Mouse (Mus musculus): ENCODE data around the gene 1700123O20Rik. TPM values are rescaled to one million over a fixed set of nuclear protein-coding genes. Genes with fewer than 3 reads are reported as not detected.

The 1700123O20Rik gene
- polyA plus RNA-seq, 1 experiment from 2014 or later = 89.3 TPM

DNA sequence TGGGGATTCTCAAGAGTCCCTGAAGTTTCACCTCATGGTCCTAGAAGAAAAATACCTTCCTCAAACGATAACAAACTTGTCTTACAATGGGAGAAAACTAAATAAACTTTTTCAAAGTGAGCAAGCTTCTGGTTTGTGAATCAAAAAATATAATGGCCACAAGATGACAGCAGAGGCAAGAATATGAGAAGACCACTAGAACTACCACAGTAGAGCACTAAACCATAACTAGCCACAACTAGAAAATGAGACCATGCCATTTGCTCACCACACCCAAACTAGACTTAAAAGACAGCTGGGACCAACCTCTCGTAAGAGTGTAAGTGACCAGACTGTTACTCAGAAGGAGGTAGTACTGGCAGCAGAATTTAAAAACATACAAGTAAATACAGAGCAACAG, 26.0 kb upstream of the 1700123O20Rik start:
- ATAC-seq (no peak), DNase-seq (ENCODE audit: low spot score) (no peak)
- H3K4me2 ChIP-seq (ENCODE audit: low read length) = no peak overlapping the region
- no peaks in the 10 kb centered on the region for H3K4me1 ChIP-seq (ENCODE audit: control insufficient read depth, insufficient read depth, low read length)
- H3K4me3 ChIP-seq (ENCODE audit: low read depth, low read length) = no peak overlapping the region
- 89% methylated on average over 2 of the region's 2 CpGs for WGBS
- no peak overlapping the region for H3K27ac ChIP-seq (ENCODE audit: low read depth, low read length)
- H3K36me3 ChIP-seq (ENCODE audit: control insufficient read depth, insufficient read depth, low read length) = peaks cover 99% of the 10 kb centered on the region
- no peaks in the 10 kb centered on the region for H3K27me3 ChIP-seq (replicated peaks; ENCODE audit: control insufficient read depth, insufficient read depth, low read length)
- no peak overlapping the region for H3K9ac ChIP-seq (ENCODE audit: low read length)
- H3K9me3 ChIP-seq (replicated peaks; ENCODE audit: control insufficient read depth, low read length) = no peaks in the 10 kb centered on the region

DNA sequence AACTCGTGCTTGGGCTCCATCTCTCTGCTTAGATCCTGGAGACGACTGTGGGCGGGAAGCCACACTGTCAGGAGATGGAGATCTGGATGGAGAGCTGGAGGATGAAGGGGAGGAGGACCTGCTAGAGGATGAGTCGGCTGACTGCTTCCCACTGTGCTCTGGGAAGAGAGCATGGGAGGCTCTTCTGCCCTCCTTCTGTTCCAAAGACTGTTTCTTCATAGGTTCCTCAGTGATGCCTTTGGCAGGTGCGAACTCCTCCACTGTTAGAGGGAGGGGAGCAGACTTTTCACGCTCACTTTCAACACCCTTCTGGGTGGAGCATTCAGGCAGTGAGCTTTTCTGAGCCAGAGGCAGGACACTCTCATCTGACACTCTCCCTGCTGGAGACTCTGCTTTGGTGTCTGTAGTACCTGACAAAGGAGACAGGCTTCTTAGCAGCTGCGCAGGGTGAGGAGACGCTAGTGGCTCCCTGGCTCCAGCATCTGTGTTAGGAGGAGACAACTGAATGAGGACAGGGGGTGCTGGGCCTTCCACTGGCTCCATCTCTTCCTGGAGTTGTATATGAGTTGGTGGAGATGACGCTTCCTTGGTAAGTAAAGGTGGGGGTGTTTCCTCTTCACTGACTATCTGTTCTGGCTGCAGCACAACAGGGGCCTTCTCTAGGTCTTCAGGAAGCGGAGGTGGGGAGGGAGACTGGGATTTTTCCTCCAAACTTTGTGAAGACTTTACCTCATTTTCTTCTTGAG, 21.4 kb upstream of the 1700123O20Rik start:
- no peak overlapping the region for H3K9ac ChIP-seq (ENCODE audit: low read length)
- ATAC-seq = no peak
- no peaks in the 10 kb centered on the region for H3K4me1 ChIP-seq (ENCODE audit: control insufficient read depth, insufficient read depth, low read length)
- no peak for DNase-seq (ENCODE audit: low spot score)
- no peak overlapping the region for H3K27ac ChIP-seq (ENCODE audit: low read depth, low read length)
- H3K27me3 ChIP-seq (replicated peaks; ENCODE audit: control insufficient read depth, insufficient read depth, low read length) = no peaks in the 10 kb centered on the region
- H3K4me3 ChIP-seq (ENCODE audit: low read depth, low read length) = no peak overlapping the region
- peaks cover 89% of the 10 kb centered on the region for H3K36me3 ChIP-seq (ENCODE audit: control insufficient read depth, insufficient read depth, low read length)
- H3K4me2 ChIP-seq (ENCODE audit: low read length) = no peak overlapping the region
- WGBS = 92% methylated on average over 10 of the region's 10 CpGs
- no peaks in the 10 kb centered on the region for H3K9me3 ChIP-seq (replicated peaks; ENCODE audit: control insufficient read depth, low read length)

DNA sequence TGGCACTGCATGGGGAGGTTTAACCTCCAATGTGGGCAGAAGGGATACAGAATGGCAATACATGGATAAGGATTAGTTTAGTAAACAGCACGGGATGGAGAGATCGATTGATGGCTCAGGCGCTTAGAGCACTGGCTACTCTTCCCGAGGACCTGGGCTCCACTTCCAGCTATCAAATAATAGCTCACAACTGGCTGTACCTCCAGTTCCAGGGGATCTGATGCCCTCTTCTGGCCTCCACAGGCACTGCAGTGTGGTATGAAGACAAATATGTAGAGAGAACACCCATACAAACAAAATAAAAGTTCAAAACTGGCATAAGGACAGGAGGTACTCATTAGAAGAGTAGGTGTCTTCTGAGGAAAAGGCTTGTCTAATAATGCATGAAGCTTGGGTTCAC, 16.6 kb upstream of the 1700123O20Rik start:
- 80% methylated on average over 4 of the region's 4 CpGs for WGBS
- Histone ChIP-seq H3K36me3 (ENCODE audit: control insufficient read depth, insufficient read depth, low read length) (peaks cover 78% of the 10 kb centered on the region), H3K9ac (ENCODE audit: low read length) (no peak overlapping the region), H3K4me3 (ENCODE audit: low read depth, low read length) (no peak overlapping the region), H3K27me3 (replicated peaks; ENCODE audit: control insufficient read depth, insufficient read depth, low read length) (no peaks in the 10 kb centered on the region), H3K27ac (ENCODE audit: low read depth, low read length) (no peak overlapping the region), H3K4me2 (ENCODE audit: low read length) (no peak overlapping the region), H3K4me1 (ENCODE audit: control insufficient read depth, insufficient read depth, low read length) (no peaks in the 10 kb centered on the region), H3K9me3 (replicated peaks; ENCODE audit: control insufficient read depth, low read length) (no peaks in the 10 kb centered on the region)
- peak; percentile 41 for DNase-seq (ENCODE audit: low spot score)
- ATAC-seq = no peak

DNA sequence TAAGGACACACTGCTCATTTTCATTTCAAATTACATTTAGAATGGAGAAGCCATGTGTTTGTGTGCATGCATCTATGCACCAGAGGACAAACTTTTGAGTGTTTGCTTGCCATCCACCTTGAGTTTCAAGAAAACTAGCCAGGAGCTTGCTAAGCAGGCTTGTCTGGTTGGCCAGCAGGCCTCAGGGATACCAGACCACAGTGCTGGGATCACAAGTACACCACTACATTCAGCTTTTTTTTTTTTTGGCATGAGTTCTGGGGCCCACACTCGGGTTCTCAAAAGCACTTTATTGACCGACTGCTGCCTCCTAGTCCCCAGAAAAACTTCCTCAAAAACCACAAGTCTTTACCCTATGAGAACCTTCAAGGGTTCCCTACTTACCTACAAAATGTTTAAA, 11.7 kb upstream of the 1700123O20Rik start:
- Histone ChIP-seq H3K4me3 (ENCODE audit: low read depth, low read length) (no peak overlapping the region), H3K36me3 (ENCODE audit: control insufficient read depth, insufficient read depth, low read length) (peaks cover 80% of the 10 kb centered on the region), H3K9ac (ENCODE audit: low read length) (no peak overlapping the region), H3K9me3 (replicated peaks; ENCODE audit: control insufficient read depth, low read length) (no peaks in the 10 kb centered on the region), H3K27me3 (replicated peaks; ENCODE audit: control insufficient read depth, insufficient read depth, low read length) (no peaks in the 10 kb centered on the region), H3K27ac (ENCODE audit: low read depth, low read length) (no peak overlapping the region), H3K4me1 (ENCODE audit: control insufficient read depth, insufficient read depth, low read length) (no peaks in the 10 kb centered on the region), H3K4me2 (ENCODE audit: low read length) (no peak overlapping the region)
- ATAC-seq (no peak), DNase-seq (ENCODE audit: low spot score) (no peak)
- 83% methylated on average over 2 of the region's 2 CpGs for WGBS

DNA sequence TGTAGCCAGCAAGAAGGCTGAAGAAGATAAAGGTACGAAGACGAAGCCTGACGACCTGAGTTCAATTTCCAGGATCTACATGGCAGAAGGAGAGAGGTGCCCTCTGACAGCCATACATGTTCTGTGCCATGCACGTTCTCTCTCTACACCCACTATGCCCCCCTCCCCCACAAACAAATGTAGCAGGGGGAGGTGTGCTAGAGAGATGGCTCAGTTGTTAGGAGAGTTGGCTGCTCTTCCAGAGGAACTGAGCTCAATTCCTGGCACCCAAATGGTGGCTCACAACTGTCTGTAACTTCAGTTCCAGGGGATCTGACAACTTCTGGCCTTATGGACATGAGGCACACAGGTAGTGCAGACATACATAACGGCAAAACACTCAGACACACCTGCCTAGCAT, 9.7 kb upstream of the 1700123O20Rik start:
- no peak overlapping the region for H3K4me2 ChIP-seq (ENCODE audit: low read length)
- H3K9ac ChIP-seq (ENCODE audit: low read length) = no peak overlapping the region
- no peaks in the 10 kb centered on the region for H3K9me3 ChIP-seq (replicated peaks; ENCODE audit: control insufficient read depth, low read length)
- H3K4me1 ChIP-seq (ENCODE audit: control insufficient read depth, insufficient read depth, low read length) = no peaks in the 10 kb centered on the region
- no peaks in the 10 kb centered on the region for H3K27me3 ChIP-seq (replicated peaks; ENCODE audit: control insufficient read depth, insufficient read depth, low read length)
- H3K36me3 ChIP-seq (ENCODE audit: control insufficient read depth, insufficient read depth, low read length) = peaks cover 75% of the 10 kb centered on the region
- no peak overlapping the region for H3K27ac ChIP-seq (ENCODE audit: low read depth, low read length)
- DNase-seq (ENCODE audit: low spot score) (no peak), ATAC-seq (no peak)
- 89% methylated on average over 5 of the region's 5 CpGs for WGBS
- H3K4me3 ChIP-seq (ENCODE audit: low read depth, low read length) = no peak overlapping the region

DNA sequence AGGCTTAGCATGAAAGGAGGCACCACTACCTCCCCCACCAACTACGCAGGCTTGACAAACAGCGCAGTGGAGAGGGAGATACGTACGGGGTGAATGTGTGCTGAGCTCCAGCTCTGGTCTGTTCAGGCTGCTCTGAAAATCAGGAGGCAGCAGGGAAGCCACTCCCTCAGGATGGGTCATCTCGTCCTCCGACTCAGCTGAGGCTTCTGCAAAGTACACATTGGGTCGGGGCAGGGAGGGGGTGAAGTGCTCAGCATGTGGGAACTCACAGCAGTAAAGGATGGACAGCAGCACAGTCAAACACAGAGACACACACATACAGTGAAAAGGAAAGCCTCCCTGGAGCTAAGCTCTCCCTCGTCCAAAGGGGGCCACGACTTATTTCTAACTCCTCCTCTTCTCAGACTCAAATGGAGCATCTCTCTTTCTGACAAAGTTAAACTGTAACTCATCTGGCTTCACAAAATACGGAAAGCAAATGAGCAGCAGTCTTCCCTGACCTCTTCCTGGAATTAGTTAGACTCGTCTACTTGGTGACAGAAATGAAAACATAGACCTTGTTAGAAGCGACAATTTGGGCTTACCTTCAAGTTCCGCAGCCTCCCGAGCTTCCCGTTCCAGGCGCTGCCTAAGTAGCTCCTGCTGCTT, 7.2 kb upstream of the 1700123O20Rik start:
- H3K36me3 ChIP-seq (ENCODE audit: control insufficient read depth, insufficient read depth, low read length) = peaks cover 70% of the 10 kb centered on the region
- WGBS = 89% methylated on average over 16 of the region's 16 CpGs

DNA sequence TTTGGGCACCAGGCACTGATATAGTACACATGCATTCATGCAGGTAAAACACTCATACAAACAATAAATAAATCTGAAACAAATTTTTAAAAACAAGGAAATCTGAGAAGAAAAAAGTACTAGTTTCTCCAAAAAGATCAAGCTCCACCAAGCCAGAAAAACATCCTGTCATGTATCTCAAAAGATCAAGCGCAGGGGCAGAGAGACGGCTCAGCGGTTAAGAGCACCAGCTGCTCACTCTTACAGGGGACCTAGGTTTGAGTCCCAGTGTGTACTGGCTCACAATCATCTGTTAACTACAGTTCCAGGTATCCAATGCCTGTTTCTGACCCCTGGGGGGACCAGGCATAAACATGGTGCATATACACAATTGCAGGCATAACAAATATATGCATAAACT, 3.6 kb upstream of the 1700123O20Rik start:
- ATAC-seq = no peak
- no peak overlapping the region for H3K4me3 ChIP-seq (ENCODE audit: low read depth, low read length)
- no peak overlapping the region for H3K4me2 ChIP-seq (ENCODE audit: low read length)
- no peaks in the 10 kb centered on the region for H3K27me3 ChIP-seq (replicated peaks; ENCODE audit: control insufficient read depth, insufficient read depth, low read length)
- peaks cover 41% of the 10 kb centered on the region for H3K36me3 ChIP-seq (ENCODE audit: control insufficient read depth, insufficient read depth, low read length)
- H3K9ac ChIP-seq (ENCODE audit: low read length) = no peak overlapping the region
- no peaks in the 10 kb centered on the region for H3K9me3 ChIP-seq (replicated peaks; ENCODE audit: control insufficient read depth, low read length)
- H3K4me1 ChIP-seq (ENCODE audit: control insufficient read depth, insufficient read depth, low read length) = peaks cover 8% of the 10 kb centered on the region
- no peak for DNase-seq (ENCODE audit: low spot score)
- H3K27ac ChIP-seq (ENCODE audit: low read depth, low read length) = no peak overlapping the region
- WGBS = 87% methylated on average over 3 of the region's 3 CpGs

More for the DNA sequence above, 7.2 kb upstream of the 1700123O20Rik start:
- H3K9me3 ChIP-seq (replicated peaks; ENCODE audit: control insufficient read depth, low read length) = no peaks in the 10 kb centered on the region
- no peak for ATAC-seq
- H3K4me2 ChIP-seq (ENCODE audit: low read length) = no peak overlapping the region
- no peak overlapping the region for H3K27ac ChIP-seq (ENCODE audit: low read depth, low read length)
- no peaks in the 10 kb centered on the region for H3K4me1 ChIP-seq (ENCODE audit: control insufficient read depth, insufficient read depth, low read length)
- H3K27me3 ChIP-seq (replicated peaks; ENCODE audit: control insufficient read depth, insufficient read depth, low read length) = no peaks in the 10 kb centered on the region
- DNase-seq (ENCODE audit: low spot score) = no peak
- no peak overlapping the region for H3K9ac ChIP-seq (ENCODE audit: low read length)
- H3K4me3 ChIP-seq (ENCODE audit: low read depth, low read length) = no peak overlapping the region

DNA sequence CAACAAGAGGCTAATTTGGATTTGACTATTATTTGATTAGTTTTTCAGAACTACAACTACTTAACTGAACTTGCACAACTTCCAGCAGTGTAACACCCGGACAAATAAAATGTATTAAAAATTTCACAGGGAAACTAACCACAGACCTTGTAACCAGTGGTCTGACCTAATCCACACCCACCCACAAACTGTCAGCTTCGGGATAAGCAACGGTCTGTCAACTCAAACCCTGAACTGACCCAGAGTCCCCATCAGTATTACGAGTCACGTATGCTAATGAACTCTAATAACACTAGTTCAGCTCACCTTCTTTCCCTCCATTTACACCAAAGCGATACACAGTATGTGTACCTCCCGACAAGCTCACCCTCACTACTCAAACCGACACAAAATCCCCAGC, 545 bp upstream of the 1700123O20Rik start:
- H3K4me2 ChIP-seq (ENCODE audit: low read length) = peak overlapping the region; percentile 80
- no peaks in the 10 kb centered on the region for H3K27me3 ChIP-seq (replicated peaks; ENCODE audit: control insufficient read depth, insufficient read depth, low read length)
- 0 out of 2 replicates have a peak overlapping the region, but pooled peaks have one; percentile 41 for H3K27ac ChIP-seq (ENCODE audit: low read depth, low read length)
- no peak for DNase-seq (ENCODE audit: low spot score)
- ATAC-seq = no peak
- peak overlapping the region; percentile 78 for H3K4me3 ChIP-seq (ENCODE audit: low read depth, low read length)
- peaks cover 17% of the 10 kb centered on the region for H3K4me1 ChIP-seq (ENCODE audit: control insufficient read depth, insufficient read depth, low read length)
- H3K36me3 ChIP-seq (ENCODE audit: control insufficient read depth, insufficient read depth, low read length) = peaks cover 35% of the 10 kb centered on the region
- no peaks in the 10 kb centered on the region for H3K9me3 ChIP-seq (replicated peaks; ENCODE audit: control insufficient read depth, low read length)
- 15% methylated on average over 8 of the region's 8 CpGs for WGBS
- peak overlapping the region; percentile 91 for H3K9ac ChIP-seq (ENCODE audit: low read length)

DNA sequence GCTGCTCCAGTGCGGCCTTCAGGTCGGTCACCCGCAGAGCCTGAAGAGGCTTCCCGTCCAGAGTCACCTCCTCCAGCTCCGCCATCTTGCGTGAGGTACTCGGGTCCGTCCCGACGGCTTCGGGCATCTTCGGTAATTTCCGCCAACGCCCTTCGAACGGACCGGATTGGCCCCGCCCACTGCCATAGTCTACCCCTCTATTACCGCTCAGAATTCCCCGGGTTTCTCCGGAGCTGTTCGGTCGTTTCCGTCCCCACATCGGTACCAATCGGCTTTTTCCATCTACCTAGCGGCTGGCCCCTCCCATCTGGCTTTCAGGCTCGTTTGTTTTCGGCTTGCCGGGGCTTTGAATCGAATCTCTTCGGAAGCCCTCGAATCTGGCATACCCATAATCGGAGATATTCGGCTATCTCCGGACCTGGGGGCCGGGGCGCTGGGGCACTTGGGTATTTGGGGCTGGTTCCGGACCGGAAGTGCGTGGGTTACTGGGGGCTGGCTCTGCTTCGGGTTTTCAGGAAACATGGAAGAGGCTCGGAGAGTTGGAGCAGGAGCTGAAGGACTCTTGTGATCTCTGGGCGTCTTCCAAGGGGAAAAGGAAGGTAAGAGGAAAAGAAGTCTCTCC, 617 bp downstream of the 1700123O20Rik start, which contains the start of gene Acin1:
TSS of gene Acin1 (minus strand) at position 410 of the 622 bp plus-strand sequence.
- ATAC-seq = peak; percentile 98
- under 1% methylated on average over 44 of the region's 44 CpGs for WGBS

More for the DNA sequence above, 617 bp downstream of the 1700123O20Rik start, which contains the start of gene Acin1:
- Histone ChIP-seq H3K9ac (ENCODE audit: low read length) (peak within 1 kb of the TSS; percentile 91), H3K36me3 (ENCODE audit: control insufficient read depth, insufficient read depth, low read length) (peaks cover 41% of the 10 kb centered on the region), H3K9me3 (replicated peaks; ENCODE audit: control insufficient read depth, low read length) (no peaks in the 10 kb centered on the region), H3K4me2 (ENCODE audit: low read length) (peak within 1 kb of the TSS; percentile 80), H3K4me1 (ENCODE audit: control insufficient read depth, insufficient read depth, low read length) (peaks cover 17% of the 10 kb centered on the region), H3K27me3 (replicated peaks; ENCODE audit: control insufficient read depth, insufficient read depth, low read length) (no peaks in the 10 kb centered on the region), H3K27ac (ENCODE audit: low read depth, low read length) (peak within 1 kb of the TSS; percentile 89), H3K4me3 (ENCODE audit: low read depth, low read length) (peak within 1 kb of the TSS; percentile 78)
- DNase-seq (ENCODE audit: low spot score) = peak; percentile 100
